Mouse (Mus musculus) cerebellum, postnatal 25 days (tissue): ENCODE data around the gene Dock4.

Experiments used
- DNase-seq, 2 experiments: peaks; one replicate each; pipeline ENCODE4 v3.0.0; 2021; ENCODE audit warnings: mixed read lengths in 2 of 2

The Dock4 gene

GRCm38 (mm10) chr12:40511643-40512369 is 66.1 kb downstream of the Dock4 start:
- no peak for DNase-seq

GRCm38 (mm10) chr12:40512370-40512693 is 66.6 kb downstream of the Dock4 start:
- no peak for DNase-seq

GRCm38 (mm10) chr12:40512994-40513393 is 67.2 kb downstream of the Dock4 start:
- no peak for DNase-seq

- DNase-seq: no peak
Observed at GRCm38 (mm10) chr12:40514021-40514420, 68.3 kb downstream of the Dock4 start.

- DNase-seq: no peak
Observed at GRCm38 (mm10) chr12:40522468-40522867, 76.7 kb downstream of the Dock4 start.

- no peak for DNase-seq
Observed at GRCm38 (mm10) chr12:40523020-40523419, 77.3 kb downstream of the Dock4 start.

- DNase-seq: no peak
Observed at GRCm38 (mm10) chr12:40525045-40525444, 79.3 kb downstream of the Dock4 start.

- no peak for DNase-seq
Observed at GRCm38 (mm10) chr12:40535655-40536618, 90.2 kb downstream of the Dock4 start.

GRCm38 (mm10) chr12:40537826-40538225 is 92.1 kb downstream of the Dock4 start:
- no peak for DNase-seq

- DNase-seq: no peak
Observed at GRCm38 (mm10) chr12:40538318-40538717, 92.6 kb downstream of the Dock4 start.

GRCm38 (mm10) chr12:40538780-40539179 is 93.0 kb downstream of the Dock4 start:
- DNase-seq: no peak

- DNase-seq: no peak
Observed at GRCm38 (mm10) chr12:40544273-40544672, 98.5 kb downstream of the Dock4 start.

GRCm38 (mm10) chr12:40546827-40547226 is 101.1 kb downstream of the Dock4 start:
- peak; percentile 37 to 44 for DNase-seq

GRCm38 (mm10) chr12:40551317-40551716 is 105.6 kb downstream of the Dock4 start:
- DNase-seq: no peak

- no peak for DNase-seq
Observed at GRCm38 (mm10) chr12:40552201-40552600, 106.4 kb downstream of the Dock4 start.

GRCm38 (mm10) chr12:40553929-40554328 is 108.2 kb downstream of the Dock4 start:
- DNase-seq: no peak

GRCm38 (mm10) chr12:40554941-40555511 is 109.3 kb downstream of the Dock4 start:
- DNase-seq: no peak

- no peak for DNase-seq
Observed at GRCm38 (mm10) chr12:40558600-40558999, 112.8 kb downstream of the Dock4 start.

GRCm38 (mm10) chr12:40559103-40559502 is 113.4 kb downstream of the Dock4 start:
- DNase-seq: no peak

- no peak for DNase-seq
Observed at GRCm38 (mm10) chr12:40563703-40564102, 118.0 kb downstream of the Dock4 start.

- no peak for DNase-seq
Observed at GRCm38 (mm10) chr12:40564261-40564660, 118.5 kb downstream of the Dock4 start.

- DNase-seq: no peak
Observed at GRCm38 (mm10) chr12:40568365-40568885, 122.7 kb downstream of the Dock4 start.
